In genomic region chr13:48262451-48262969, GRCm38 (mm10) we compare ENCODE assay signal across 8 mouse cellular contexts. TPM values are rescaled to one million over a fixed set of nuclear protein-coding genes. Genes with fewer than 3 reads are reported as not detected.
DNase-seq lines count a peak whose midpoint lies in the region; ATAC-seq and TF ChIP-seq lines count a peak whose summit lies in the region.

No protein-coding gene starts in this region.

- no peak overlapping the region for H3K27ac ChIP-seq in ES-E14 (ENCODE audit: insufficient read depth, low read depth, low read length, poor library complexity, severe bottlenecking)
- H3K27ac ChIP-seq in forebrain, embryonic 10.5 days: peak overlapping the region; percentile 97
- peak overlapping the region; percentile 98 for H3K27ac ChIP-seq in hindbrain, embryonic 12.5 days
- H3K27ac ChIP-seq in limb, embryonic 11.5 days (replicated peaks; ENCODE audit: low read depth, low read length): no peak overlapping the region
- H3K27ac ChIP-seq in midbrain, embryonic 14.5 days (replicated peaks; ENCODE audit: low read depth, low read length): peak overlapping the region; percentile 98

- H3K9ac ChIP-seq in ES-E14 (ENCODE audit: insufficient read depth, low read depth, low read length, poor library complexity, severe bottlenecking): peak overlapping the region; percentile 82
- H3K9ac ChIP-seq in hindbrain, embryonic 12.5 days: peak overlapping the region; percentile 99
- peak overlapping the region; percentile 70 for H3K9ac ChIP-seq in limb, embryonic 11.5 days (ENCODE audit: low read length)
- H3K9ac ChIP-seq in midbrain, embryonic 14.5 days (replicated peaks; ENCODE audit: low read length): peak overlapping the region; percentile 99

- no peaks in the 10 kb centered on the region for H3K36me3 ChIP-seq in ES-E14 (ENCODE audit: control insufficient read depth, insufficient read depth, low read length, poor library complexity, severe bottlenecking)
- H3K36me3 ChIP-seq in forebrain, embryonic 10.5 days (replicated peaks): peaks cover 31% of the 10 kb centered on the region
- H3K36me3 ChIP-seq in hindbrain, embryonic 12.5 days: no peaks in the 10 kb centered on the region
- no peaks in the 10 kb centered on the region for H3K36me3 ChIP-seq in limb, embryonic 11.5 days (ENCODE audit: control insufficient read depth, insufficient read depth, low read length)
- H3K36me3 ChIP-seq in midbrain, embryonic 14.5 days (ENCODE audit: control insufficient read depth, insufficient read depth, low read length): no peaks in the 10 kb centered on the region

- H3K27me3 ChIP-seq in forebrain, embryonic 10.5 days (ENCODE audit: poor library complexity, severe bottlenecking): peaks cover 20% of the 10 kb centered on the region
- H3K27me3 ChIP-seq in hindbrain, embryonic 12.5 days: no peaks in the 10 kb centered on the region; the same call in 1 of the 2 replicates
- H3K27me3 ChIP-seq in limb, embryonic 11.5 days (ENCODE audit: control insufficient read depth, insufficient read depth, low read length): no peaks in the 10 kb centered on the region
- H3K27me3 ChIP-seq in midbrain, embryonic 14.5 days (ENCODE audit: control insufficient read depth, insufficient read depth, low read length): no peaks in the 10 kb centered on the region

- peak overlapping the region; percentile 80 for H3K4me2 ChIP-seq in hindbrain, embryonic 12.5 days (replicated peaks)
- peak overlapping the region; percentile 96 for H3K4me2 ChIP-seq in limb, embryonic 11.5 days (ENCODE audit: low read depth, severe bottlenecking)
- peak overlapping the region; percentile 68 for H3K4me2 ChIP-seq in midbrain, embryonic 14.5 days (ENCODE audit: low read length)

- ATAC-seq in hindbrain, embryonic 12.5 days (ENCODE audit: low FRiP score): no peak
- no peak for ATAC-seq in limb, embryonic 11.5 days (ENCODE audit: insufficient number of reproducible peaks, low FRiP score, low TSS enrichment, low read depth)
- ATAC-seq in midbrain, embryonic 14.5 days (ENCODE audit: low FRiP score, low TSS enrichment): no peak

- H3K9me3 ChIP-seq in ES-E14 (ENCODE audit: control insufficient read depth, insufficient read depth, low read depth, low read length): no peaks in the 10 kb centered on the region
- H3K9me3 ChIP-seq in forebrain, embryonic 10.5 days: no peaks in the 10 kb centered on the region
- H3K9me3 ChIP-seq in hindbrain, embryonic 12.5 days (replicated peaks): no peaks in the 10 kb centered on the region
- H3K9me3 ChIP-seq in limb, embryonic 11.5 days (ENCODE audit: control insufficient read depth, low read length): no peaks in the 10 kb centered on the region
- H3K9me3 ChIP-seq in midbrain, embryonic 14.5 days (ENCODE audit: control insufficient read depth, low read length): no peaks in the 10 kb centered on the region

- under 1% methylated on average over 25 of the region's 25 CpGs for WGBS in forebrain, embryonic 10.5 days
- WGBS in hindbrain, embryonic 12.5 days: under 1% methylated on average over 25 of the region's 25 CpGs
- under 1% methylated on average over 25 of the region's 25 CpGs for WGBS in limb, embryonic 11.5 days
- WGBS in midbrain, embryonic 14.5 days: under 1% methylated on average over 25 of the region's 25 CpGs

- DNase-seq in ES-E14 (ENCODE audit: low read depth, low spot score): no peak
- peak; percentile 3 to 15 for DNase-seq in adrenal gland, postnatal 36 days
- peak; percentile 51 for DNase-seq in forebrain, embryonic 10.5 days (ENCODE audit: extremely low spot score, low spot score)
- DNase-seq in limb, embryonic 11.5 days (ENCODE audit: low spot score): peak; percentile 70
- DNase-seq in midbrain, embryonic 14.5 days: peak; percentile 61
- peak; percentile 60 for DNase-seq in urinary bladder, adult 2 months (ENCODE audit: low spot score)
- DNase-seq in spleen, adult 18-20 months: no peak

- peak overlapping the region; percentile 84 for H3K4me3 ChIP-seq in ES-E14 (ENCODE audit: insufficient read depth in 1 of 2, low read depth in 1 of 2, low read length in 2 of 2, poor library complexity in 1 of 2, severe bottlenecking in 1 of 2)
- H3K4me3 ChIP-seq in forebrain, embryonic 10.5 days: peak overlapping the region; percentile 90
- H3K4me3 ChIP-seq in hindbrain, embryonic 12.5 days: peak overlapping the region; percentile 86
- H3K4me3 ChIP-seq in limb, embryonic 11.5 days (ENCODE audit: low read depth, low read length): peak overlapping the region; percentile 68
- peak overlapping the region; percentile 90 for H3K4me3 ChIP-seq in midbrain, embryonic 14.5 days (replicated peaks; ENCODE audit: low read depth, low read length)

- in situ Hi-C loops in ES-E14 (cut with MboI; ENCODE audit: low sequenced_read_pairs in 2 of 2, unreplicated experiment in 2 of 2): no loop called here

- peaks cover 1 to 3% of the 10 kb centered on the region in 2 experiments; a peak in 2 of 4 replicates for H3K4me1 ChIP-seq in ES-E14 (ENCODE audit: control insufficient read depth in 2 of 2, insufficient read depth in 2 of 2, low read length in 2 of 2, poor library complexity in 1 of 2)
- peaks cover 49% of the 10 kb centered on the region for H3K4me1 ChIP-seq in forebrain, embryonic 10.5 days
- H3K4me1 ChIP-seq in hindbrain, embryonic 12.5 days: peaks cover 24% of the 10 kb centered on the region
- H3K4me1 ChIP-seq in limb, embryonic 11.5 days (ENCODE audit: control insufficient read depth, insufficient read depth, low read length): peaks cover 3% of the 10 kb centered on the region; the same call in 1 of the 2 replicates
- H3K4me1 ChIP-seq in midbrain, embryonic 14.5 days (ENCODE audit: control insufficient read depth, insufficient read depth, low read length): peaks cover 23% of the 10 kb centered on the region

TF ChIP-seq in ES-E14, 5 proteins besides CTCF, POLR2A, EP300 and RAD21:
- no peak for TF ChIP-seq CHD2 (IDR thresholded peaks at IDR 0.05; ENCODE audit: low read depth, low read length)
- no peak for TF ChIP-seq MAFK (IDR thresholded peaks at IDR 0.05; ENCODE audit: insufficient read depth, low read depth, low read length)
- TF ChIP-seq HCFC1 (IDR thresholded peaks at IDR 0.05; ENCODE audit: borderline replicate concordance, insufficient read depth, low read length): no peak
- no peak for TF ChIP-seq ZC3H11A (IDR thresholded peaks at IDR 0.05; ENCODE audit: borderline replicate concordance, low read depth, low read length)
- TF ChIP-seq ZNF384 (IDR thresholded peaks at IDR 0.05; ENCODE audit: low read depth, low read length): no peak

RNA-seq across cellular contexts. Expression of gene Id4, which starts 1.5 kb away (rescaled TPM):
- 0.76 and 0.79 TPM in 2 replicates for total RNA-seq in ES-E14 (2012; rRNA removed)
- total RNA-seq in adrenal gland, postnatal 36 days (2021): 1 to 10 TPM; 1.8 to 2.2 TPM
- 80.5 and 101 TPM in 2 replicates for polyA plus RNA-seq in forebrain, embryonic 10.5 days (2016; fragmentation: Nextera tagmentation; extraction: Ambion mirVana)
- 85.5 and 96.2 TPM in 2 replicates for polyA plus RNA-seq in hindbrain, embryonic 12.5 days (2016; fragmentation: Nextera tagmentation; extraction: Ambion mirVana)
- polyA plus RNA-seq in limb, embryonic 11.5 days (2014; fragmentation: Nextera tagmentation; extraction: Ambion mirVana): 3.9 and 4.0 TPM in 2 replicates
- polyA plus RNA-seq in midbrain, embryonic 14.5 days (2014; fragmentation: Nextera tagmentation; extraction: Ambion mirVana): 149 and 156 TPM in 2 replicates
- polyA plus RNA-seq in urinary bladder, adult 2 months (2012; rRNA removed): 93.6 and 98.2 TPM in 2 replicates

Comparison
In these comparisons a context has a peak if more than half of its experiments do, and no peak if none do; other contexts are left out.
1. DNase-seq: peak in adrenal gland, postnatal 36 days (2 of 2), forebrain, embryonic 10.5 days (single experiment), limb, embryonic 11.5 days (single experiment), midbrain, embryonic 14.5 days (single experiment) and urinary bladder, adult 2 months (single experiment); none in ES-E14 (single experiment) and spleen, adult 18-20 months (0 of 2).
2. H3K27ac ChIP-seq: peak in forebrain, embryonic 10.5 days (single experiment), hindbrain, embryonic 12.5 days (single experiment) and midbrain, embryonic 14.5 days (single experiment); none in ES-E14 (single experiment) and limb, embryonic 11.5 days (single experiment).
3. RNA of gene Id4, which starts 1.5 kb away (polyA plus RNA-seq): 149 to 156 TPM in midbrain, embryonic 14.5 days, 93.6 to 98.2 TPM in urinary bladder, adult 2 months, 85.5 to 96.2 TPM in hindbrain, embryonic 12.5 days and 80.5 to 101 TPM in forebrain, embryonic 10.5 days; 3.9 to 4.0 TPM in limb, embryonic 11.5 days; every median in the first group is over 10 times any median in the second.
4. Peak in every context shown above with its lines, with median percentiles within 50 percentile points of each other: H3K4me3 ChIP-seq, H3K9ac ChIP-seq and H3K4me2 ChIP-seq.